Mouse (Mus musculus) G1E (cell line): Measurements from ENCODE around the gene Gfm2.

Experiments
- CTCF ChIP-seq: IDR thresholded peaks from 2 replicates; pipeline ENCODE4 v1.5.1; 2012; ENCODE audit warnings: low read depth, low read length, inconsistent platforms, mixed read lengths
- GATA1 ChIP-seq: IDR thresholded peaks from 2 replicates; pipeline ENCODE4 v1.6.1; 2012; ENCODE audit warnings: borderline replicate concordance, low read length, inconsistent platforms, mixed read lengths
- TAL1 ChIP-seq: conservative IDR thresholded peaks from 2 replicates; pipeline ENCODE4 v1.6.1; 2012; ENCODE audit warnings: low read depth, low read length, inconsistent platforms, mixed read lengths

- TF ChIP-seq CTCF (peak; percentile 47; the same call in 1 of the 2 replicates), GATA1 (no peak), TAL1 (no peak)
Observed at GRCm38 (mm10) chr13:97205052-97205701, 67.4 kb downstream of the Gfm2 start.
